Mouse (Mus musculus): Measurements from ENCODE around the gene Pla2g10. TPM values are rescaled to one million over a fixed set of nuclear protein-coding genes. Genes with fewer than 3 reads are reported as not detected.

Pla2g10 gene
- polyA plus RNA-seq, 1 experiment from 2014 or later = 1.1 TPM

Other genes with a start within 250 kb of the Pla2g10 start
- 41.7 TPM in 2 replicates for gene Parn, start 62.8 kb downstream of the Pla2g10 start, polyA plus RNA-seq (2015; fragmentation: Nextera tagmentation; extraction: Ambion mirVana)
- 39.4 and 40.5 TPM in 2 replicates for gene Bfar, start 59.1 kb downstream of the Pla2g10 start, polyA plus RNA-seq (2015; fragmentation: Nextera tagmentation; extraction: Ambion mirVana)
- 8.5 TPM in 2 replicates for gene 3110001I22Rik, start 59.1 kb downstream of the Pla2g10 start, polyA plus RNA-seq (2015; fragmentation: Nextera tagmentation; extraction: Ambion mirVana)
- gene Rrn3, start 49.7 kb upstream of the Pla2g10 start, polyA plus RNA-seq (2015; fragmentation: Nextera tagmentation; extraction: Ambion mirVana) = 48.8 and 51.5 TPM in 2 replicates
- gene Ntan1, start 87.9 kb upstream of the Pla2g10 start, polyA plus RNA-seq (2015; fragmentation: Nextera tagmentation; extraction: Ambion mirVana) = 150 and 155 TPM in 2 replicates
- gene Pdxdc1, start 172.1 kb upstream of the Pla2g10 start, polyA plus RNA-seq (2015; fragmentation: Nextera tagmentation; extraction: Ambion mirVana) = 36.3 and 38.5 TPM in 2 replicates
- 0.79 and 1.3 TPM in 2 replicates for gene Mpv17l, start 172.2 kb upstream of the Pla2g10 start, polyA plus RNA-seq (2015; fragmentation: Nextera tagmentation; extraction: Ambion mirVana)